Mouse (Mus musculus): ENCODE measurements around the gene Gm10283. TPM values are rescaled to one million over a fixed set of nuclear protein-coding genes. Genes with fewer than 3 reads are reported as not detected.
"Not testable (repeated sequence)": the region's sequence is repeated elsewhere in the genome, so short reads cannot be mapped to it uniquely, and the experiment has no call there.

The Gm10283 gene
- not detected in 2 replicates for polyA plus RNA-seq (2011; ENCODE audit: insufficient read length, low read depth, missing spikeins)

- H3K4me1 ChIP-seq (ENCODE audit: control insufficient read depth, insufficient read depth, low read length), result no peaks in the 10 kb centered on the region
- TF ChIP-seq POLR2A (IDR thresholded peaks at IDR 0.05; ENCODE audit: low read depth, low read length) (no peak), CTCF (IDR thresholded peaks at IDR 0.05; ENCODE audit: borderline replicate concordance, insufficient read depth, low read length) (no peak)
Observed at GRCm38 (mm10) chr8:60503098-60503497, at the start of gene Gm10283. TSS of gene Gm10283 (minus strand) at chr8:60503198.

GRCm38 (mm10) chr8:60534945-60535344 is 31.9 kb upstream of the Gm10283 start:
- no peak overlapping the region for H3K4me3 ChIP-seq (ENCODE audit: insufficient read depth, low read length)
- no peak for TF ChIP-seq POLR2A (IDR thresholded peaks at IDR 0.05; ENCODE audit: low read depth, low read length)
- no peak for TF ChIP-seq CTCF (IDR thresholded peaks at IDR 0.05; ENCODE audit: borderline replicate concordance, insufficient read depth, low read length)
- no peaks in the 10 kb centered on the region for H3K4me1 ChIP-seq (ENCODE audit: control insufficient read depth, insufficient read depth, low read length)
- no peak overlapping the region for H3K27ac ChIP-seq (ENCODE audit: insufficient read depth, low read length)

More at GRCm38 (mm10) chr8:60503098-60503497, at the start of gene Gm10283:
- no peak within 1 kb of the TSS for H3K4me3 ChIP-seq (ENCODE audit: insufficient read depth, low read length)
- H3K27ac ChIP-seq (ENCODE audit: insufficient read depth, low read length), result no peak within 1 kb of the TSS

- no peak for TF ChIP-seq POLR2A (IDR thresholded peaks at IDR 0.05; ENCODE audit: low read depth, low read length)
- TF ChIP-seq CTCF (IDR thresholded peaks at IDR 0.05; ENCODE audit: borderline replicate concordance, insufficient read depth, low read length), result no peak
- H3K27ac ChIP-seq (ENCODE audit: insufficient read depth, low read length), result no peak overlapping the region
- H3K4me3 ChIP-seq (ENCODE audit: insufficient read depth, low read length), result no peak overlapping the region
- no peaks in the 10 kb centered on the region for H3K4me1 ChIP-seq (ENCODE audit: control insufficient read depth, insufficient read depth, low read length)
Observed at GRCm38 (mm10) chr8:60518286-60518685, 15.3 kb upstream of the Gm10283 start.

- peak within 1 kb of the TSS; percentile 22 for H3K4me3 ChIP-seq (ENCODE audit: insufficient read depth, low read length)
- H3K27ac ChIP-seq (ENCODE audit: insufficient read depth, low read length), result no peak within 1 kb of the TSS
- TF ChIP-seq CTCF (IDR thresholded peaks at IDR 0.05; ENCODE audit: borderline replicate concordance, insufficient read depth, low read length) (no peak), POLR2A (IDR thresholded peaks at IDR 0.05; ENCODE audit: low read depth, low read length) (no peak)
- H3K4me1 ChIP-seq (ENCODE audit: control insufficient read depth, insufficient read depth, low read length), result no peaks in the 10 kb centered on the region
Observed at GRCm38 (mm10) chr8:60505653-60506521, 2.9 kb upstream of the Gm10283 start, which contains the start of gene Aadat. TSS of gene Aadat (plus strand) at chr8:60505932.

GRCm38 (mm10) chr8:60495046-60495445 is 8.0 kb downstream of the Gm10283 start:
- H3K4me1 ChIP-seq (ENCODE audit: control insufficient read depth, insufficient read depth, low read length); H3K4me3 ChIP-seq (ENCODE audit: insufficient read depth, low read length); H3K27ac ChIP-seq (ENCODE audit: insufficient read depth, low read length): not testable (repeated sequence)

- Histone ChIP-seq H3K27ac (ENCODE audit: insufficient read depth, low read length) (no peak overlapping the region), H3K4me3 (ENCODE audit: insufficient read depth, low read length) (no peak overlapping the region), H3K4me1 (ENCODE audit: control insufficient read depth, insufficient read depth, low read length) (peaks cover 3% of the 10 kb centered on the region)
- TF ChIP-seq POLR2A (IDR thresholded peaks at IDR 0.05; ENCODE audit: low read depth, low read length) (no peak), CTCF (IDR thresholded peaks at IDR 0.05; ENCODE audit: borderline replicate concordance, insufficient read depth, low read length) (no peak)
Observed at GRCm38 (mm10) chr8:60494606-60495005, 8.4 kb downstream of the Gm10283 start.

- Histone ChIP-seq H3K27ac (ENCODE audit: insufficient read depth, low read length) (0 out of 2 replicates have a peak overlapping the region, but pooled peaks have one; percentile 22), H3K4me3 (ENCODE audit: insufficient read depth, low read length) (no peak overlapping the region), H3K4me1 (ENCODE audit: control insufficient read depth, insufficient read depth, low read length) (peaks cover 3% of the 10 kb centered on the region)
- TF ChIP-seq CTCF (IDR thresholded peaks at IDR 0.05; ENCODE audit: borderline replicate concordance, insufficient read depth, low read length), result no peak
- TF ChIP-seq POLR2A (IDR thresholded peaks at IDR 0.05; ENCODE audit: low read depth, low read length), result no peak
Observed at GRCm38 (mm10) chr8:60492471-60492870, 10.5 kb downstream of the Gm10283 start.

- Histone ChIP-seq H3K27ac (ENCODE audit: insufficient read depth, low read length) (peak overlapping the region; percentile 22; the same call in 1 of the 2 replicates), H3K4me3 (ENCODE audit: insufficient read depth, low read length) (no peak overlapping the region), H3K4me1 (ENCODE audit: control insufficient read depth, insufficient read depth, low read length) (peaks cover 3% of the 10 kb centered on the region)
- TF ChIP-seq CTCF (IDR thresholded peaks at IDR 0.05; ENCODE audit: borderline replicate concordance, insufficient read depth, low read length), result no peak
- TF ChIP-seq POLR2A (IDR thresholded peaks at IDR 0.05; ENCODE audit: low read depth, low read length), result no peak
Observed at GRCm38 (mm10) chr8:60491871-60492270, 11.1 kb downstream of the Gm10283 start.

GRCm38 (mm10) chr8:60490147-60490546 is 12.9 kb downstream of the Gm10283 start:
- H3K4me1 ChIP-seq (ENCODE audit: control insufficient read depth, insufficient read depth, low read length), result peaks cover 3% of the 10 kb centered on the region
- TF ChIP-seq POLR2A (IDR thresholded peaks at IDR 0.05; ENCODE audit: low read depth, low read length) (no peak), CTCF (IDR thresholded peaks at IDR 0.05; ENCODE audit: borderline replicate concordance, insufficient read depth, low read length) (no peak)
- H3K27ac ChIP-seq (ENCODE audit: insufficient read depth, low read length), result no peak overlapping the region
- no peak overlapping the region for H3K4me3 ChIP-seq (ENCODE audit: insufficient read depth, low read length)

GRCm38 (mm10) chr8:60466686-60467335 is 36.2 kb downstream of the Gm10283 start:
- no peak for TF ChIP-seq POLR2A (IDR thresholded peaks at IDR 0.05; ENCODE audit: low read depth, low read length)
- peak; percentile 43 for TF ChIP-seq CTCF (IDR thresholded peaks at IDR 0.05; ENCODE audit: borderline replicate concordance, insufficient read depth, low read length)
- Histone ChIP-seq H3K4me3 (ENCODE audit: insufficient read depth, low read length) (no peak overlapping the region), H3K27ac (ENCODE audit: insufficient read depth, low read length) (no peak overlapping the region), H3K4me1 (ENCODE audit: control insufficient read depth, insufficient read depth, low read length) (no peaks in the 10 kb centered on the region)

Measured in embryonic fibroblast, embryonic 13.5 days (primary cell).